Mouse (Mus musculus) intestine, postnatal 0 days (tissue): ENCODE data around the gene Ulk4. TPM values are rescaled to one million over a fixed set of nuclear protein-coding genes. Genes with fewer than 3 reads are reported as not detected.

Source experiments
- ATAC-seq: fragments of 200-750 bp; cut with Nextera tagmentation; 2 replicates; pipeline ENCODE4 v1.8.0; 2017; ENCODE audit warnings: mild to moderate bottlenecking, moderate TSS enrichment, moderate library complexity
- H3K27ac ChIP-seq: fragments of 300-500 bp; sonication (generic); 2 replicates; pipeline ENCODE4 v1.5.1; 2014; ENCODE audit warnings: mild to moderate bottlenecking, low read depth, low read length, moderate library complexity
- H3K27me3 ChIP-seq: fragments of 300-500 bp; sonication (generic); replicated peaks from 2 replicates; pipeline ENCODE4 v1.6.1; 2014; ENCODE audit warnings: low read length, mixed read lengths; ENCODE audit not compliant: control insufficient read depth, insufficient read depth
- H3K36me3 ChIP-seq: fragments of 300-500 bp; sonication (generic); 2 replicates; pipeline ENCODE4 v1.6.1; 2014; ENCODE audit warnings: mild to moderate bottlenecking, moderate library complexity; ENCODE audit not compliant: control insufficient read depth, insufficient read depth
- H3K4me1 ChIP-seq: fragments of 300-500 bp; sonication (generic); replicated peaks from 2 replicates; pipeline ENCODE4 v1.6.1; 2014; ENCODE audit warnings: antibody characterized with exemption, low read length, mixed read lengths; ENCODE audit not compliant: control insufficient read depth, insufficient read depth
- H3K4me2 ChIP-seq: fragments of 300-500 bp; sonication (generic); replicated peaks from 2 replicates; pipeline ENCODE4 v1.6.1; 2014; ENCODE audit warnings: low read depth, mild to moderate bottlenecking, moderate library complexity
- H3K4me3 ChIP-seq: fragments of 300-500 bp; sonication (generic); 2 replicates; pipeline ENCODE4 v1.5.1; 2014; ENCODE audit warnings: low read depth, low read length
- H3K9ac ChIP-seq: fragments of 300-500 bp; sonication (generic); 2 replicates; pipeline ENCODE4 v1.6.1; 2014; ENCODE audit warnings: mild to moderate bottlenecking, low read depth, low read length
- H3K9me3 ChIP-seq: fragments of 300-500 bp; sonication (generic); 2 replicates; pipeline ENCODE4 v1.6.1; 2016; ENCODE audit warnings: mixed run types; ENCODE audit not compliant: control insufficient read depth
- CTCF ChIP-seq: sonication (generic); IDR thresholded peaks from 2 replicates; pipeline ENCODE4 v1.5.1; 2016; ENCODE audit warnings: low read depth, mild to moderate bottlenecking, control low read depth, antibody characterized with exemption, moderate library complexity
- WGBS: fragments of 180-500 bp; shearing (Covaris S2); extraction: QIAGEN DNeasy Blood & Tissue Kit; methylation state at CpG from one replicate; pipeline ENCODE4 v1.1.7; 2014; 5-methylcytosine and 5-hydroxymethylcytosine counted together
- polyA plus RNA-seq: library from polyadenylated mRNA; unstranded; fragments of >200 nt; fragmentation: Nextera tagmentation; extraction: Ambion mirVana; gene quantifications from 2 replicates; pipeline ENCODE4 v1.2.1, GENCODE M21; 2015

Gene Ulk4
- polyA plus RNA-seq, 1 experiment from 2014 or later: 111 TPM

- peak overlapping the region; percentile 99 for H3K9ac ChIP-seq
- H3K27me3 ChIP-seq: no peaks in the 10 kb centered on the region
- peaks cover 10% of the 10 kb centered on the region; the same call in 1 of the 2 replicates for H3K4me1 ChIP-seq
- no peaks in the 10 kb centered on the region for H3K9me3 ChIP-seq
- WGBS: 5% methylated on average over 77 of the region's 78 CpGs
- H3K36me3 ChIP-seq: no peaks in the 10 kb centered on the region; the same call in none of the 2 replicates
- peak overlapping the region; percentile 78; the same call in 1 of the 2 replicates for H3K4me2 ChIP-seq
- peak overlapping the region; percentile 91 for H3K4me3 ChIP-seq
- no peak for TF ChIP-seq CTCF
- peak overlapping the region; percentile 97 for H3K27ac ChIP-seq
- peak; percentile 90 for ATAC-seq
These were observed 344.0 kb downstream of the Ulk4 start for GRCm38 (mm10) chr9:120932797-120933586.

- no peak for TF ChIP-seq CTCF
- Histone ChIP-seq H3K4me2 (no peak overlapping the region), H3K4me1 (peaks cover 4% of the 10 kb centered on the region; the same call in 1 of the 2 replicates), H3K9me3 (no peaks in the 10 kb centered on the region), H3K27me3 (no peaks in the 10 kb centered on the region), H3K27ac (no peak overlapping the region), H3K36me3 (no peaks in the 10 kb centered on the region; the same call in 1 of the 2 replicates), H3K9ac (no peak overlapping the region), H3K4me3 (no peak overlapping the region)
- 69% methylated on average over 6 of the region's 6 CpGs for WGBS
- no peak for ATAC-seq
These were observed 344.6 kb downstream of the Ulk4 start for GRCm38 (mm10) chr9:120932371-120932770.

DNA sequence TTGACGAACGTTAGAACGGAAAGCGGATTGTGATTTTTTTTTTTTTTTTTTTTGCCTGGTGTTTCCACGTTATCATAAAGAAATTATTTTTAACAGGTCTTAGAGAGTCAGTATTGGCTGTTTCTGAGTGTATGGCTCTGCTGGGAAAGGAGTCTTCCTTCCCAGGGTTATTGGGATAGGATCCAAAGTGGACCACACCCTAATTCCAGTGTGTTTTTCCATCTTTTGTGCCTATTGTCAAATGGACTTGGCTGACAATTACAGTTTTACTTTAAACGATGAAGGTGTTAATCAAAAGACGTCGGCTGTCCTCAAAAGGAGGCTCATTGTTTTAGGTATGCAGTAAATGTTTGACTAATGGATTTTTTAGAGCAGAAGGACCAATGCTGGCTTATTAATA, 346.2 kb downstream of the Ulk4 start:
- no peak overlapping the region for H3K4me3 ChIP-seq
- no peaks in the 10 kb centered on the region for H3K9me3 ChIP-seq
- no peak overlapping the region for H3K9ac ChIP-seq
- no peaks in the 10 kb centered on the region for H3K27me3 ChIP-seq
- no peaks in the 10 kb centered on the region for H3K36me3 ChIP-seq
- no peak for ATAC-seq
- 59% methylated on average over 8 of the region's 8 CpGs for WGBS
- no peak overlapping the region for H3K4me2 ChIP-seq
- no peak for TF ChIP-seq CTCF
- H3K27ac ChIP-seq: no peak overlapping the region
- peaks cover 4% of the 10 kb centered on the region; the same call in 1 of the 2 replicates for H3K4me1 ChIP-seq

- no peak for TF ChIP-seq CTCF
- 96% methylated on average over 12 of the region's 12 CpGs for WGBS
- H3K27ac ChIP-seq: no peak overlapping the region
- no peaks in the 10 kb centered on the region for H3K36me3 ChIP-seq
- H3K27me3 ChIP-seq: no peaks in the 10 kb centered on the region
- H3K4me3 ChIP-seq: no peak overlapping the region
- no peak for ATAC-seq
- no peak overlapping the region for H3K4me2 ChIP-seq
- no peaks in the 10 kb centered on the region for H3K4me1 ChIP-seq
- no peaks in the 10 kb centered on the region for H3K9me3 ChIP-seq
- H3K9ac ChIP-seq: no peak overlapping the region
These were observed 347.0 kb downstream of the Ulk4 start for GRCm38 (mm10) chr9:120930021-120930420.

DNA sequence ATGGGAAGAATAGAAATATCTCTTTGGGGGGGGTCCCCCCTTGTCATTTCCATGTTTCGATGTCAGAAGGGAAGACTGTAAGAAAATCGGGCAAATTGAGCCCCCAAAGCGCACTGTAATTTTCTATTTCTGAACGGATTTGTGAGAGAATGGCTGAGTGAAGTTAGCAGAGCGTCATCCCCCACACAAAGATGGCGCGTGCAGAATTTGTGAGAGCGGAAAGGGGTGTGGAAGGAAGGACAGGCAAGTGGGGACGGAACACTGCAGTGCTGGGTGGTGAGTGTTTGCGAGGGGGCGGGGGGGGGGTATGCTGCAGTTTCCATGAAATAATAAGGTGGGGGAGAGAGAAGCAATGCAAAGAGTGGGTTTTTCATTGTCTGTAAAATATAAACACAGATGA, 347.9 kb downstream of the Ulk4 start, which contains the start of gene Ctnnb1:
Gene Ctnnb1 (plus strand): TSS at position 136 of the 400 bp plus-strand sequence.
- 91% methylated on average over 11 of the region's 11 CpGs for WGBS

GRCm38 (mm10) chr9:120926939-120927606, 349.9 kb downstream of the Ulk4 start:
- Histone ChIP-seq H3K27ac (no peak overlapping the region), H3K4me3 (no peak overlapping the region), H3K27me3 (no peaks in the 10 kb centered on the region), H3K9me3 (no peaks in the 10 kb centered on the region), H3K9ac (no peak overlapping the region), H3K4me1 (no peaks in the 10 kb centered on the region), H3K4me2 (no peak overlapping the region), H3K36me3 (no peaks in the 10 kb centered on the region)
- WGBS: 22% methylated on average over 9 of the region's 9 CpGs
- ATAC-seq: no peak
- TF ChIP-seq CTCF: no peak

More for the DNA sequence above, 347.9 kb downstream of the Ulk4 start, which contains the start of gene Ctnnb1:
- Histone ChIP-seq H3K9ac (no peak within 1 kb of the TSS), H3K36me3 (no peaks in the 10 kb centered on the region), H3K4me1 (no peaks in the 10 kb centered on the region), H3K4me3 (no peak within 1 kb of the TSS), H3K27ac (no peak within 1 kb of the TSS), H3K9me3 (no peaks in the 10 kb centered on the region), H3K4me2 (no peak within 1 kb of the TSS), H3K27me3 (no peaks in the 10 kb centered on the region)
- no peak for ATAC-seq
- no peak for TF ChIP-seq CTCF
